Mouse (Mus musculus): ENCODE data around the gene Sh3rf1.

Sh3rf1 gene

GRCm38 (mm10) chr8:61325014-61325715 lies 101.5 kb downstream of the Sh3rf1 start:
- no peak for DNase-seq

DNA sequence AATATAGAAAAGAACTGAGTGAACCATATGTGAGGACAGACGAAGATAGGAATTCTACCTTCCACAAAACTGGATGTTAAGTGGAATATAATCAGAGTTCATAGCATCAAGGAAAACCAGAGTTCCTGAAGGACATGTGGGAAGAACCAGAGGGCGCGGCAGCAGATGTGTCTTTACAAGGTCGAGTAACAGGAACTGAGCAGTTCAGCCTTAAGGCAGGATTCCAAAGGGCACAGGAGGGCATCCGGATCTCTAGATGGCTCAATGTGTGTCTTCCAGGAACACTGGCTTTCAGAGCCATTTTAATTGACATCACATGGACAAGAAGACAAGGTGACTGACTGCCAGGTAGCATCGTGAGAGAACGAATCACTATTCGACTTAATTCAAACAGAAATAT lies 102.6 kb downstream of the Sh3rf1 start:
- DNase-seq, result peak in 1 of 2 experiments; percentile 33

GRCm38 (mm10) chr8:61327333-61327732 lies 103.7 kb downstream of the Sh3rf1 start:
- DNase-seq, result no peak

- DNase-seq, result no peak
Measured at GRCm38 (mm10) chr8:61339629-61340028, 116.0 kb downstream of the Sh3rf1 start.

DNA sequence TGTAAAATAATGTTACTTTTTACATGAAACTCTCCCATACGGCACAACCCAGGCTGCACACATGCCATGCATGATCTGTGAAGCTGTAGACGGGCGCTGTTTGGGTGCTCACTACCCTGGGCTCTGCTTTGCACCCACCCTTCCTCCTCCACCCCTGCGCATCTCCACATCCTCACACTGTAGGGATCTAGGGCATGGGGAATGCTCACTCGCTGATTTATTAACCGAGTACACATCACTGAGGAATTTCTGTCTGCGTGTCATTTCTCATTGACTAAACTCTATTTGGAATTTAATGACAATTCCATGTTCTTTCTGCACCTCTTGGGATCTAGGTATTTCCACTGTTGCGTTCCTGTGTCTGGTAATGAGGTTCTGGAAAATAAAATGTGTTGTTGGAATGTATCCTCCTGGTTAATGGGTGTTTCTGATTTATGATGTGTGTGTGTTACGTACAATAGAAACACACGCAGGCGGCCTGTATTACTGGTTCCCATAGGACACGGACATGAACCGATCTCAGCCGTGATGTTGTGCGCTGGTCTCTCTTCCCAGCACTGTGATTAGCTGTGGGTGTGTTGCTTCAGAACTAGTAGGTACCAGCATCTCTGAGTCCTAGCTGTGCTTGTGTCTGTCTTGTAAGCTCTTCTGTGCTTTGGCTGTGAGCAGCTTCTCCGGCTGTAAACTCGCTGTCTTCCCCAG lies 116.8 kb downstream of the Sh3rf1 start:
- DNase-seq, result peak; percentile 13 to 23

- DNase-seq, result no peak
Measured at GRCm38 (mm10) chr8:61341587-61342441, 118.1 kb downstream of the Sh3rf1 start.

- DNase-seq, result no peak
Measured at GRCm38 (mm10) chr8:61342473-61343026, 118.9 kb downstream of the Sh3rf1 start.

DNA sequence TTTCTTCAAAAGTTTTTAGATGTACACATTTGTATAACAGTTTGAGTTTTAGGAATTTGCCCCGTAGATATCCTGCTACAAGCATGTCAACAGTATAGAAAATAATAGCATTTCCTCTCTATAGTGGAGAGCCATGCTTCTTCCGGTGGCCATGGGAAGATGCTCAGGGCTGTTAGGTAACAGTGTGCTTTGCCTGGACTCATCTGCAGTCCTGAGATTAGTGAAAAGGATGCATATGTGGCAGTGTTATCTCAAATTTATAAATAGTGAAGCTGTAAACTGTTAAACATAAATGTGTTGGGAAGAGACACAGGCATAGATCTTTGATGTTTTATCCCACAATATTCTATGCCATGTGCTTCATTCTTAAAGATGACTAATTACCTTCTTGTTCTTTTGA lies 120.8 kb downstream of the Sh3rf1 start:
- DNase-seq, result no peak

- no peak for DNase-seq
Measured at GRCm38 (mm10) chr8:61346941-61347340, 123.3 kb downstream of the Sh3rf1 start.

- no peak for DNase-seq
Measured at GRCm38 (mm10) chr8:61347526-61347925, 123.9 kb downstream of the Sh3rf1 start.

- no peak for DNase-seq
Measured at GRCm38 (mm10) chr8:61348029-61348428, 124.4 kb downstream of the Sh3rf1 start.

DNA sequence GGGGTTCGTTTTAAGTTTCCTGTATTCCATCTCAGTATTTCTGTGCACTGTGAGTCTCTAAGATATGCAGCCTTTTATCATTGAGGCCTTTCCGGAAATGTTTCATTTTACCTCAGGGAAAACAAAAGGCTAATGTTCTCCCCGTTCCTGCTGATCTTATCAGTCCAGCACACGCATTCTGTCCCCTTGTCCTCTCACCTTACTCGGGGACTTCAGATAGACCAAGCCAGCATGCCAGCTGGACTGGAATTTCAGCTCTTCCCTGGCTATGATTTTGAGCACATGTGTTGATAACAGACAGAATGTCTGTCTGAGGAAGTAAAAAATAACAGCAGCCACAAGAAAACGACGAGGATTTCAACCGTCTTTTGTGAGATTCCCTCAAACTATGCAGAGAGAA lies 124.8 kb downstream of the Sh3rf1 start:
- no peak for DNase-seq

- no peak for DNase-seq
Measured at GRCm38 (mm10) chr8:61350443-61350842, 126.8 kb downstream of the Sh3rf1 start.

DNA sequence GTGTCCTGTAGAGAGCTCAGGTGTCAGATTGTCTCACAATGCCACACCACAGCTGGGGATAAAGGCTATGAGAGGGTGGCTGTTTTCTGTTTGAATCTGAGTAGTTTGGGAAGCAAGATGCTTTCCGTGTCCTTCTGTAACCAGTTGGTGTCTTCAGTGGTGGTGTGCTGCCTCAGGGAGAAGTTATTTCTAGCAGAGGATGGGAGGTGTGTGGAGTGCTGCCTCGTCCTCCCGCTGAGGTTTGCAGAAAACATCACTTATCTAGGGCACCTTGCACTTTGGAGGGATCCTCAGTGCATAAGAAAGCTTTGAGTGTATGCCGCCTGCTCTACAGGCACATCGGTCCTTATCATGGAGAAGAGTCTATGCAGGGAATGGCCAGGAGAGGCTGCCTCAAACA lies 128.0 kb downstream of the Sh3rf1 start:
- DNase-seq, result no peak

DNA sequence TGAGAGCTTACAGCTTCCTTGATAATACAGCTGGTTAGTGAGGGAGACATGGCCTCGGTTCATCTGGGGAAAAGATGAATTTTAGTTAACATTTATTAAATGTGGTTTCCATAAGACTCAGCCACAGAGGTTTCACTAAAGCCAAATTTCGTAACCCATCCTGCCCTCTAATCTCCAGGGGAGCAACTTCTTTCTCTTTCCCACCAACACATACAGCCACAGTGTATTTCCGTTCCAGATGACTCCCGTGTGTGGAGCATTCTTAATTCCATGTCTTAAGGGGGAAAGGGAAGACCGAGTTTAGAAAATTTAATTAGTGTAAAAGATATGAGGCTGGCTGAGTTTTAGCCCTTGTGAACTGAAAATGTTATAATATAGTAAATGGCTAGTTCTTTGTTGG lies 131.8 kb downstream of the Sh3rf1 start:
- DNase-seq, result no peak

GRCm38 (mm10) chr8:61359004-61359403 lies 135.3 kb downstream of the Sh3rf1 start:
- DNase-seq, result peak in 1 of 2 experiments; percentile 42

DNA sequence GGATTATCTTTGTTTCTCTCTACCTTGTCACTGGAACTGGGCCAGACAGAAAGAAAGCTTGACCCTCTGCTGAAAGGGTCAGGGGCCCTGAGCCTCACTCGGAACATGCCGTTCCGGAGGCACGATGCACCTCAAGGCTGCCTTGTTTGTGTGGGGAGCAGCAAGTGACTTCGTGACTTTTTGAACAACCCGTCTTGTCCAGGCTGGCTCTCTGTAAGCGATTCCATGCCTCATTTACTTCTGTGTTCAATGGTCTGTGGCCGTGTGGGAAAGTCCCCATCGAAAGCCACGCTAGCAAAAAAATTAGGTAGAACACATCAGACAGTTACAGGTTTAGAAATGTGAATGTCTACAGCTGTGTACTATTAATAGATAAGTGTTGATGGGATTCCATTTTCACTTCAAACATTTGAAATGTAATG lies 136.2 kb downstream of the Sh3rf1 start:
- DNase-seq, result peak; percentile 60 to 75

DNA sequence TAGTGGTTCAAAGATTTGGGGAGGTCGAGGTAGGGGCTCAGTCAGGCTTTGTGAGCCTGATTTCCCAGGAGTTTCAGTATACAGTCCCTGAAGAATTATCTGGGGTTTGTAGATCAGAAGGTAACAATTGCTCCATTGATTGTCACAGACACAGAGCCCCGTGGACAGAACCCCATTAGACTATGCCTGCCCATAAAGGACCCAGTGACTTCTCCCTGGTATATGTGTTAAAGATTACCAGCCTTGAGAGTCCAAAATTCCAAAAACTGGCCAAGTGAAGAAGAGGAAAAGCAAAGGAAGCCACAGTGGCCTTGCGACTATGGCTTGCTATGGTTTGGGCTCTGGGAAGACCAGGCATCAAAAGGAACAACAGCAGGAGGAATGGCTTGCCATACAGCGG lies 136.7 kb downstream of the Sh3rf1 start:
- peak in 1 of 2 experiments; percentile 43 for DNase-seq

- no peak for DNase-seq
Measured at GRCm38 (mm10) chr8:61361476-61361875, 137.8 kb downstream of the Sh3rf1 start.

DNA sequence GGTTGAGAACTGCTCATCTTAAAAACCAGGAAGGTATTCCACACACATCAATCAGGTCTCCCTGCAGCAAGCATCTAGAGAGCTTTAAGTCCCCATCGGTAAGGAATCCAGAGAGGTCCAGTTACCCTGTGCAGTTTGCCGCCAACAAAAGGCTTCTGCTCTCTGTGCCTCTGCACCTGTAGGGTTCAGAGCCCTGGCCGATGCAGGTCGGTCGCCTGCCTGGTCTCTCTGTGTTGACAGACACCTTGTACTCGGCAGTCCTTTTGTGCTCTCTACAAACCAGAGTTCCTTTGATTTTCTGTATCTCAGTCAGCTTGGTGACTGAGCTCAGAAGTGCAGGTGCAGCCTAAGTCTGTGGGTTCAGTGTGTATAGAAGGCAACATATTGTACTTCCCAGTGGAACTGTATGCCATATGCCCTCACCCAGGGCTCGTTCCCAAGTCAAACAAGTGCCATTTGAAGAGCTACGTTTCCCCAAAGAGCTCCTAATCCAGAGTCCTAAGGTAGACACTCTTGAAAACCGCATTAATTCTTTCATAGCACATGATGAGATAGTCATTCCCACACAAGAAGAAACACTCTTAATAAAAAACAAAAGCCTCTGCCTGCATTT lies 138.7 kb downstream of the Sh3rf1 start:
- no peak for DNase-seq

DNA sequence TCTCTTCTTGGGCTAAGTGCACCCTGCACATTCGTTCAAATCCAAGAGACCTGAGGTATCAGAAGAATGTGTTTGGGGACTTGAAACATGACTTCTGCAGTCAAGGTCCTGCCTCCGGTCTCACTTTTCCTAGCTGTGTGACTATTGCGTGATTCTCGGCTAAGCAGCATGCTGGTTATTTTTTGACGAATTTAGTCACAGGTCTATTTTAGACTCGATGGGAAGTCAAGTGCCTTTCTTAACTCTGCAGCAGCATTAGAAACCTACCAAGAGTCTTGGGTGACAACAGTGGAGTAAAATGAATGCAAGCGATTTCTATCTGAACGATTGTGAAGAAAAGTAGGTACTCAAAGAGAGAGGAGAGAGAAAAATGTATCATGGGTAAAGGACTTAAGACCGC lies 149.6 kb downstream of the Sh3rf1 start:
- DNase-seq, result no peak

DNA sequence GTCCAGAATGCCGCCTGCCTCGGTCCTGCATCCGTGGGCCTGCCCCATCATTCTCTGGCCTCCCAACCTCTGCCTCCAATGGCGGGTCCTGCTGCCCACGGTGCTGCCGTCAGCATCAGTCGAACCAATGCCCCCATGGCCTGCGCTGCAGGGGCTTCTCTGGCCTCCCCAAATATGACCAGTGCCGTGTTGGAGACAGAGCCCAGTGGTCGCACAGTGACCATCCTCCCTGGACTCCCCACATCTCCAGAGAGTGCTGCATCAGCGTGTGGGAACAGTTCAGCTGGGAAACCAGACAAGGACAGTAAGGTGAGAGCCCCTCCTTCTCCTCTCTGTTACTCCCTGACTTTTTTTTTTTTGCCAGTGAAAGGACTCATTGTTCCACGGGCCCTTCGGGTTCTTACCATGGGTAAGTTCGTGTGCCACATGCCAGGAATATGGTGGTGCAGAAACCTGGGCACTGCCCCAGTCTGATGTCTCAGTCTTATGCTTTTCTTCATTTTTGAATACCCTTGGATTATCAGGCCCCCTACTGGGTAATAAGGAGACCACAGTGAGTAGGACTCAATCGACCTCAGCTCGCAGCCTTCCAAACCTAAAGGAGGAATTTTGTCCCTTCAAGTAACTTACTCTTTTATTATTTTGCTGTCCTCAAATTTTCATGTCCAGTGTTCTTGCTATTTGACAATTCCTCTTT lies 150.5 kb downstream of the Sh3rf1 start:
- DNase-seq, result no peak

Data from kidney, postnatal 4 days (tissue).